Mouse (Mus musculus) erythroblast, embryonic 14.5 days (primary cell): ENCODE data around the gene Tmem132c.

Source experiments
- GATA1 ChIP-seq: IDR thresholded peaks from 2 replicates; pipeline ENCODE4 v1.6.1; 2012; ENCODE audit warnings: low read length, inconsistent platforms, mixed read lengths
- TAL1 ChIP-seq: IDR thresholded peaks from 3 replicates; pipeline ENCODE4 v1.6.1; 2012; ENCODE audit warnings: low read length, inconsistent platforms, mixed read lengths

DNA sequence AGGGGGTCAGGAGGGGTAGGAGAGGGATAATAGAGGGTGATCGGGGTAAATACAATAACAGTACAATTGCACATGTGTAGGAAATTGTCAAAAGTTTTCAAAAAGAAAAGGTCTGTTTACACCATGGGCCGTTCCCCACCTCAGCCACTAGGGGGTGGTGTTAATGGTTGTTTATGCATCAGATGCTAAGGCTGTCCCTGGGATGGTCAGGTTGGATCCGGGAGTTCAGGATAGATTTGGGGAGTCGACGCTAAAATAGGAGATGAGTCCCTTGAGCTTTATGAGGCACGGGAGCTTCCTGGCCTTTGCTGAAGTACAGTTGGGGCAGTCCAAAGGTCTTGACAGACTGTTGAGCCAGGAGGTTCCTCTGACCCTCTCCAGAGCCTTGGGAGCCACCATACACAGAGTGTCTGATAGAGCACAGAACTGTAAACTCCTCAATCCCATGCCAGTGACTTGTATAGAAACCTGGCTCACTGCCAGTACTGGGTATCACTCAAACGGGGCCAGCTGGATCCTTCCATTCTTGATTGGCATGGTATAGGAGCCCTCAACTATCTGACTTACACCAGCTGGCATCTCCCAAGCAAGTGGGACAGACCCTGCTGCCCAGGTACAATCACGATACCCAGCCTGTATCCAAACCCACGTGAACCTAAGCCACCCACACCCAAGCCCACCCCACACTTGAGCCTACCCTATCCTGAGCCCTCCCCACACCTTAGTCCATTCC, 281.3 kb downstream of the Tmem132c start:
- TF ChIP-seq GATA1 (no peak), TAL1 (no peak)
